Mouse (Mus musculus) liver, adult 2 months (tissue): ENCODE data around the gene Lrp6. TPM values are rescaled to one million over a fixed set of nuclear protein-coding genes. Genes with fewer than 3 reads are reported as not detected.
A peak's percentile ranks its signal among the peaks of the same experiment; 100 is the strongest.

ENCODE experiments used
- DNase-seq: peaks from one replicate; pipeline ENCODE4 v3.0.0-alpha.2; 2011; ENCODE audit warnings: low read depth, low spot score; ENCODE audit errors: extremely low read depth
- H3K27ac ChIP-seq: fragments of 200-500 bp; replicated peaks from 2 replicates; pipeline ENCODE4 v1.5.1; 2012; ENCODE audit warnings: low read depth, mild to moderate bottlenecking, control low read depth, inconsistent platforms, low read length; ENCODE audit not compliant: insufficient read depth
- H3K27me3 ChIP-seq: fragments of 200-500 bp; 2 replicates; pipeline ENCODE4 v1.6.1; 2012; ENCODE audit warnings: mild to moderate bottlenecking, moderate library complexity, low read length, inconsistent platforms; ENCODE audit not compliant: control insufficient read depth, insufficient read depth
- H3K36me3 ChIP-seq: fragments of 200-500 bp; 2 replicates; pipeline ENCODE4 v1.6.1; 2012; ENCODE audit warnings: low read length, inconsistent platforms; ENCODE audit not compliant: control insufficient read depth, insufficient read depth
- H3K4me1 ChIP-seq: fragments of 200-500 bp; 2 replicates; pipeline ENCODE4 v1.6.1; 2011; ENCODE audit warnings: low read length; ENCODE audit not compliant: control insufficient read depth, insufficient read depth
- H3K4me3 ChIP-seq: fragments of 200-500 bp; 2 replicates; pipeline ENCODE4 v1.5.1; 2011; ENCODE audit warnings: low read depth, mild to moderate bottlenecking, control low read depth, low read length, moderate library complexity; ENCODE audit not compliant: insufficient read depth
- H3K79me2 ChIP-seq: fragments of 200-500 bp; 2 replicates; pipeline ENCODE4 v1.6.1; 2012; ENCODE audit warnings: inconsistent platforms, mild to moderate bottlenecking, low read length, moderate library complexity; ENCODE audit not compliant: control insufficient read depth, insufficient read depth
- H3K9ac ChIP-seq: fragments of 200-500 bp; 2 replicates; pipeline ENCODE4 v1.6.1; 2012; ENCODE audit warnings: low read depth, mild to moderate bottlenecking, control low read depth, inconsistent platforms, low read length
- CTCF ChIP-seq: fragments of 200-500 bp; IDR thresholded peaks from 2 replicates; pipeline ENCODE4 v1.5.1; 2011; ENCODE audit warnings: low read depth, low read length, control low read depth
- POLR2A ChIP-seq: fragments of 200-500 bp; IDR thresholded peaks from 2 replicates; pipeline ENCODE4 v1.6.1; 2011; ENCODE audit warnings: low read length, control low read depth; ENCODE audit not compliant: insufficient read depth; ENCODE audit errors: extremely low read depth
- WGBS: fragments of 180-500 bp; shearing (Covaris S2); methylation state at CpG from one replicate; pipeline ENCODE4 v1.1.7; 2018; 5-methylcytosine and 5-hydroxymethylcytosine counted together
- polyA plus RNA-seq: library from polyadenylated mRNA; depleted of rRNA; stranded (reverse); fragments of >200 nt; gene quantifications from 2 replicates; pipeline ENCODE4 v1.2.3, GENCODE M21; 2012
- total RNA-seq: library from RNA; depleted of rRNA; stranded (reverse); fragments of >200 nt; gene quantifications from 2 replicates; pipeline ENCODE4 v1.2.3, GENCODE M21; 2014

The Lrp6 gene
- total and polyA plus RNA-seq, 2 experiments = 15.0 to 48.2 TPM

DNA sequence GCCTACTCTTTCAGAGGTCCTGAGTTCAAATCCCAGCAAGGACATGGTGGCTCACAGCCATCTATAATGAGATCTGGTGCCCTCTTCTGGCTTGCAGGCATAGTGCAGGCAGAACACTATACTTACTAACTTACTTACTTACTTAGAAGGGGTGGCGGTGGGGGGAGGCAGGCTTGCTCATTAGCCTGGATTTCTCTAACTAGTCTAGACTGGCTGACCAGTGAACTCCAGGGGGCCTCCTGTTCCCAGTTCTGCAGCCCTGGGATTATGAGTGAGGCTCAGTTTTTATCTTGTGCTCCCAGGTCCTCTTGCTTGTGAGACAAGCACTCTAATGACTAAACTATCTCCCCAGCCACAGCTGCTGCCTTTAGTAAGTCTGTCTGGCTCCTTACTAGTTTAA is 112.7 kb downstream of the Lrp6 start:
- H3K36me3 ChIP-seq = peaks cover 64% of the 10 kb centered on the region
- no peaks in the 10 kb centered on the region for H3K4me1 ChIP-seq
- H3K27ac ChIP-seq = no peak overlapping the region
- TF ChIP-seq POLR2A = no peak
- peak; percentile 47; the same call in 1 of the 2 replicates for TF ChIP-seq CTCF
- no peaks in the 10 kb centered on the region for H3K79me2 ChIP-seq
- no peaks in the 10 kb centered on the region for H3K27me3 ChIP-seq
- 95% methylated on average over 1 of the region's 1 CpGs for WGBS
- H3K4me3 ChIP-seq = no peak overlapping the region
- no peak overlapping the region for H3K9ac ChIP-seq
- no peak for DNase-seq

DNA sequence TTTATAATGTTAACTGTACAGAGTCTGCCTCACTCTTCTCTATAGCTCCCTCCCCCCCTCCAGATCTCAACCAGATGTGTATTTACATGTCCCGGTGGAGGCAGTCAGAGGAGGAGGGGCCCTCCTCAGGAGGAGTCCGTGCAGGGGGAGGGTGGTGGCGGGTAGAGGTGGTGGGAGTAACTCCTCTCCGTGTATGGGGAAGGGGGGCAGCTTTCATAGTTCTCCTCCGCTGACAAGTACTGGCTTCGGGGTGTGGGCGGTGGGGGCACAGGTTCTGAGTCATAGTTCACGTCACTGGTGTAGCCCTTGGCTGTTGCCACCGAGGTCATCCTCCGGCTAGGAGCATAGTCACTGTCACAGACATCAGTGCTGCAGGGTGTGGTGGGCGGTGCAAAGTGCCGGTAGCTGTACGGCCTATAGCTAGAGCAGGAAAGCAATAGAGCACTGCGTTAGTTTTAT is 116.1 kb downstream of the Lrp6 start:
- no peak for TF ChIP-seq POLR2A
- no peak for TF ChIP-seq CTCF
- WGBS = 76% methylated on average over 14 of the region's 14 CpGs
- H3K27me3 ChIP-seq = no peaks in the 10 kb centered on the region
- no peak overlapping the region for H3K4me3 ChIP-seq
- H3K36me3 ChIP-seq = peaks cover 50% of the 10 kb centered on the region
- no peak overlapping the region for H3K27ac ChIP-seq
- DNase-seq = no peak
- H3K79me2 ChIP-seq = no peaks in the 10 kb centered on the region
- peaks cover 3% of the 10 kb centered on the region; the same call in 1 of the 2 replicates for H3K4me1 ChIP-seq
- H3K9ac ChIP-seq = no peak overlapping the region

DNA sequence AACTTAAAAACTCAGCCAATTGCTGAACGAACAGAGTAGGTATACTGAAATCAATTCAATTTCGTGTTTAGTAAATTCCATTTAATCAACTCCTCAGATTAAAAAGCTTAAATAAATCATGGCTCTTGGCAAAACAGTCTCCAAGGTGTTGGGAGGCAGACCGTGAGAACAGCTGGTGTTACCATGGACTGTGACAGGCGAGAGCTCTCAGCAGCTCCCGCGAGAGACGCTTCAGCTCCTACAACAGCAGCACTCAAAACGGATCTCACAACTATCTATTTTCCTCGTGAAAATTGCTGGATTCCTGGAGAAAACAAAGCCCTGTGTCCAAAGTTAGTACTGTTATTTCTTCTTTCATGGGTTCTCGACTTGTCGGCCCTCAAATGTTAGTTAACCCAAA is 116.8 kb downstream of the Lrp6 start:
- Histone ChIP-seq H3K9ac (no peak overlapping the region), H3K79me2 (no peaks in the 10 kb centered on the region), H3K36me3 (peaks cover 49% of the 10 kb centered on the region), H3K4me3 (no peak overlapping the region), H3K27me3 (no peaks in the 10 kb centered on the region), H3K27ac (no peak overlapping the region), H3K4me1 (peaks cover 3% of the 10 kb centered on the region; the same call in 1 of the 2 replicates)
- TF ChIP-seq POLR2A (no peak), CTCF (no peak)
- WGBS = 84% methylated on average over 11 of the region's 11 CpGs
- no peak for DNase-seq

DNA sequence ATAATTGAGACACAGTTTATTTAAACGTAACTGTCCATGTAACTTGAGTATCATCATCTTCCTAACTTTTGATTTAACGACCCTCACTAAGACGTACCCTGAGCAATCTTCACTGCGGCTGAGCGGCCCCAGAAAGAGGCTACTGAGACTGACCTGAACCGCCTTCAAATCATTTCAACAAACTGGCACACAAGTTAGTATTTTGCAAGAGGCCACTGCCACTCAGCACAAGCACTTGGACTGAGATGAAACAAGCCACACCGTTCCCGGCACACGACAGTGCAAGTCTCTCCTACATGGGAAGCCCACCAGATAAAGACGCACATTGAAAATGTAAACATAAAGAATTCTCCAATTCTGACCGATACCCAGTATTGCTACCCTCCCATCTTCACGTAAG is 118.3 kb downstream of the Lrp6 start:
- TF ChIP-seq POLR2A (no peak), CTCF (no peak)
- peaks cover 39% of the 10 kb centered on the region for H3K36me3 ChIP-seq
- H3K79me2 ChIP-seq = no peaks in the 10 kb centered on the region
- H3K9ac ChIP-seq = no peak overlapping the region
- peak overlapping the region; percentile 12; the same call in 1 of the 2 replicates for H3K4me3 ChIP-seq
- no peaks in the 10 kb centered on the region for H3K27me3 ChIP-seq
- H3K4me1 ChIP-seq = peaks cover 7% of the 10 kb centered on the region
- no peak overlapping the region for H3K27ac ChIP-seq
- WGBS = 41% methylated on average over 12 of the region's 12 CpGs
- DNase-seq = peak; percentile 89

DNA sequence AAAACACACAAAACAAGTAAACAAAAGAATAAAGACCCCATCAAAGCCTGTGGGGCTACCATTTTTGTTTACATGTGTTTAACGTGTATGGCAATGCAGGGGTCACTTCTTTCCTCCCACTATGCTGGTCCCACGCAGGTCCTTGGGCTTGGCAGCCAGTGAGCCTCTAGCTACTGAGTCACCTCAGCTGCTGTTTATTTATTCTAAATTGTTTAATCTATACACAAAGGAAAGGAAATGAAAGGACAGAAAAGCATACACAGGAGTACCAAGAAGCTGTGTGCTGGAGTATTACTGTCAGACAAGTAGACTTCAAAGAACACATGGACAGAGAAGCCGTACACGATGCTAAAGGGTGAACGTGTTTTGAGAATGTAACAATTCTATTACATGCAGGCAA is 122.8 kb downstream of the Lrp6 start:
- 53% methylated on average over 5 of the region's 5 CpGs for WGBS
- no peak for DNase-seq
- Histone ChIP-seq H3K4me1 (peaks cover 13% of the 10 kb centered on the region), H3K27me3 (no peaks in the 10 kb centered on the region), H3K4me3 (no peak overlapping the region), H3K27ac (peak overlapping the region; percentile 81), H3K79me2 (no peaks in the 10 kb centered on the region), H3K9ac (no peak overlapping the region), H3K36me3 (peaks cover 11% of the 10 kb centered on the region)
- TF ChIP-seq POLR2A (no peak), CTCF (no peak)

DNA sequence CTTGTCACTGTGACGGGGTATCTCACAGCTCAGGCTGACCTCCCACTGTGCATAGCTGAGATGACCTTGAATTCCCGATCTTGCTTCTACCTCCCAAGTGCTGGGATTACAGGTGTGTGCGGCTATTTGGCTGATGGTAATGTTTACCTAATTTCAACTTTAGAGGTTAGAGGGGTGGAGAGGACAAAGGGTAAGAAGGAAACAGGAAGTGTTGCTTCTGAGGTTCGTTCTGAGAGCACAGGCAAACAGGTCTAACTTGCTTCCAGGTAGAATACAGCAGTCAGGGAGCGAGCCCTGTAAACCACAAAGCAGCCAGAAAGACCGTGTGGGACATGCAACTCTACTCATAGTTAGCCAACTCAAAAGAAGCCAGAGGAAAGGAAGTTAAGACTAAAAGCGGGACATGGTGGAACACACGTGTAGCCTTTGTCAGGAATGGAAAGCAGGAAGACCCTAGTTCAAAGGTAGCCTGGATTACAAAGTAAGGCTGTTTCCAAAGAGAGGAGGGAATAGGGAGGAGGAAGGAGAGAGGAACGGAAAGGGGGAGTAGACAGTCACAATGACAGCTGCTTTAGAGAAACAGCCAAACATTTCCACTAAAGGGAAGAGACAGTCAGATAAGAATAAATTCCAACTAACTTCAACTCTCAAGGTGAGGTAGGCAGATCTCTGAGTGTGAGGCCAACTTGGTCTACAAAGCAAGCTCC is 123.4 kb downstream of the Lrp6 start:
- Histone ChIP-seq H3K79me2 (no peaks in the 10 kb centered on the region), H3K4me1 (peaks cover 10% of the 10 kb centered on the region), H3K9ac (no peak overlapping the region), H3K4me3 (no peak overlapping the region), H3K36me3 (peaks cover 11% of the 10 kb centered on the region), H3K27ac (peak overlapping the region; percentile 81), H3K27me3 (no peaks in the 10 kb centered on the region)
- TF ChIP-seq POLR2A (no peak), CTCF (no peak)
- DNase-seq = peak; percentile 90
- WGBS = 21% methylated on average over 9 of the region's 9 CpGs
